Mouse (Mus musculus) inflammation-experienced regulatory T-cells, adult 16 weeks (primary cell): ENCODE measurements around the gene Gm8237. TPM values are rescaled to one million over a fixed set of nuclear protein-coding genes. Genes with fewer than 3 reads are reported as not detected.

Experiments
- polyA plus RNA-seq: library from polyadenylated mRNA; unstranded; fragments of 100-300 nt; shearing (Covaris generic); gene quantifications from one replicate; pipeline ENCODE4 v1.2.1, GENCODE M21; 2017

Gene Gm8237
- 2.5 TPM for polyA plus RNA-seq

DNA sequence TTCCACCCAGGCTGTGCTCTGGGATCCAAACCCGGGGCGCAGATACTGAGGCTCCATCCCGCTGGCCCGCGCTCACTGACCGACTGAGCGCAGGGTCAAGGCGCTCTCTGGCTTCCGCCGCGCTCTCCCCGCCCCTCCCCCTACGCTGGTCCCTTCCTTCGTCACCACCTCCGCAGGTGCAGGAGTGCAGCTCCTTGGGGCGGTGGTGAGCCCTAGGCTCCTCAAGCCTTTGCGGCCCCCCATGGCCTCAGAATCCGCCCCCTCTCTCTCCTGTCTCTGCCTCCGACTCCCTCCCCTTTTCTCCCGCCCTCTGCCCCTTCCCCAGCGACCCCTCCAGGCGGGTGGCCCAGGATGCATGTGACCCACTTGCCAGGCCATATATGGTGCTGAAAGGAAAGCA lies at the start of gene Gm8237:
Gene Gm8237, minus strand, starts transcription at position 142 of the 400 bp plus-strand sequence.

DNA sequence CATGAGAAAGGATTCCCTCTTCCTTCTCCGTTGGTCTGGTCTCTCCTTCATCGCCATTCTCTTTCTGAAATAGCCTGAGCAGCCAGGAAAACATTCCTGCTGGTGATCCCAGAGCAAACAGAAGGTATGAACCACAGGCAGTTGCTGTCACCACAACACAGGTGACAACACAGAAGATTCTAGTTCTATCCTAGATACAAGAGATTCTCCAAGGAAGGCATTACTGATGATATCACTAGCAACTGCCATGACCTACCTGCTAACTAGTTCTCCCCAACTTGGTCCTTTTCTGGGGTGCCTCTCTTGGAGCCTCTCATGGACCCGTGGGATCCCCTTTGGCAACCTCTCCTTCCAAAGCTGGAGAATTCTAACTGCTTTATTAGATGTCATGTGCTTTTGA lies 50.0 kb downstream of the Gm8237 start, which contains the start of gene Gm3424:
Gene Gm3424, minus strand, starts transcription at position 101 of the 400 bp plus-strand sequence.

Other genes with a start within 250 kb of the Gm8237 start
- gene Gm8265, start 247.4 kb downstream of the Gm8237 start, polyA plus RNA-seq = not detected
- gene Gm9603, start 192.9 kb downstream of the Gm8237 start, polyA plus RNA-seq = not detected
- not detected for gene Gm3373, start 138.8 kb downstream of the Gm8237 start, polyA plus RNA-seq
- 6.4 TPM for gene Gm3383, start 72.4 kb downstream of the Gm8237 start, polyA plus RNA-seq
- not detected for gene Gm3424, start 50.1 kb downstream of the Gm8237 start, polyA plus RNA-seq
- 4.5 TPM for gene Gm3248, start 81.4 kb upstream of the Gm8237 start, polyA plus RNA-seq
- gene Gm3453, start 98.8 kb upstream of the Gm8237 start, polyA plus RNA-seq = not detected
- gene Gm6337, start 177.9 kb upstream of the Gm8237 start, polyA plus RNA-seq = not detected
- gene Gm8206, start 213.6 kb upstream of the Gm8237 start, polyA plus RNA-seq = 4.4 TPM
- gene Gm3468, start 228.3 kb upstream of the Gm8237 start, polyA plus RNA-seq = 9.6 TPM
- gene Gm3476, start 245.4 kb upstream of the Gm8237 start, polyA plus RNA-seq = not detected